In genomic region chr17:35164218-35164567, GRCm38 (mm10) we compare ENCODE assay signal across 7 mouse cellular contexts. TPM values are rescaled to one million over a fixed set of nuclear protein-coding genes. Genes with fewer than 3 reads are reported as not detected.
DNase-seq lines count a peak whose midpoint lies in the region; ATAC-seq and TF ChIP-seq lines count a peak whose summit lies in the region.

No protein-coding gene starts in this region.

- H3K27me3 ChIP-seq in testis, adult 2 months (ENCODE audit: control insufficient read depth, insufficient read depth, low read length): no peaks in the 10 kb centered on the region
- no peaks in the 10 kb centered on the region for H3K27me3 ChIP-seq in forebrain, embryonic 13.5 days
- no peaks in the 10 kb centered on the region for H3K27me3 ChIP-seq in liver, embryonic 11.5 days (replicated peaks; ENCODE audit: control insufficient read depth, insufficient read depth, low read length)
- no peaks in the 10 kb centered on the region for H3K27me3 ChIP-seq in stomach, postnatal 0 days (ENCODE audit: control insufficient read depth, insufficient read depth, low read length)

- peak overlapping the region; percentile 99 for H3K27ac ChIP-seq in testis, adult 2 months (ENCODE audit: control insufficient read depth, insufficient read depth, low read depth, low read length)
- H3K27ac ChIP-seq in forebrain, embryonic 13.5 days: peak overlapping the region; percentile 97
- peak overlapping the region; percentile 81 for H3K27ac ChIP-seq in liver, embryonic 11.5 days (ENCODE audit: low read depth, low read length)
- peak overlapping the region; percentile 98 for H3K27ac ChIP-seq in stomach, postnatal 0 days (replicated peaks)

- H3K4me3 ChIP-seq in testis, adult 2 months (ENCODE audit: control insufficient read depth, low read depth, low read length): peak overlapping the region; percentile 94
- peak overlapping the region; percentile 100 for H3K4me3 ChIP-seq in forebrain, embryonic 13.5 days
- H3K4me3 ChIP-seq in liver, embryonic 11.5 days (ENCODE audit: low read depth, low read length): peak overlapping the region; percentile 99
- H3K4me3 ChIP-seq in stomach, postnatal 0 days (ENCODE audit: low read depth, low read length): peak overlapping the region; percentile 100

- H3K4me1 ChIP-seq in testis, adult 2 months (ENCODE audit: control insufficient read depth, insufficient read depth, low read length): peaks cover 4% of the 10 kb centered on the region
- H3K4me1 ChIP-seq in forebrain, embryonic 13.5 days: peaks cover 36% of the 10 kb centered on the region
- H3K4me1 ChIP-seq in liver, embryonic 11.5 days (replicated peaks; ENCODE audit: control insufficient read depth, insufficient read depth, low read length): peaks cover 18% of the 10 kb centered on the region
- H3K4me1 ChIP-seq in stomach, postnatal 0 days (replicated peaks; ENCODE audit: control insufficient read depth, insufficient read depth): peaks cover 5% of the 10 kb centered on the region

- 0% methylated on average over 27 of the region's 28 CpGs for WGBS in forebrain, embryonic 13.5 days
- WGBS in liver, embryonic 11.5 days: 0% methylated on average over 24 of the region's 28 CpGs
- WGBS in stomach, postnatal 0 days: 0% methylated on average over 13 of the region's 28 CpGs

- TF ChIP-seq POLR2A in testis, adult 2 months (IDR thresholded peaks at IDR 0.05; ENCODE audit: control insufficient read depth, low read depth, low read length): peak; percentile 6; the same call in 1 of the 2 replicates

- TF ChIP-seq CTCF in testis, adult 2 months (IDR thresholded peaks at IDR 0.05; ENCODE audit: control insufficient read depth, insufficient read depth, insufficient replicate concordance, low read depth, low read length): no peak
- no peak for TF ChIP-seq CTCF in stomach, postnatal 0 days (IDR thresholded peaks at IDR 0.05; ENCODE audit: low read depth)

- no peaks in the 10 kb centered on the region for H3K9me3 ChIP-seq in forebrain, embryonic 13.5 days (replicated peaks)
- H3K9me3 ChIP-seq in liver, embryonic 11.5 days (ENCODE audit: control insufficient read depth, low read length): no peaks in the 10 kb centered on the region
- no peaks in the 10 kb centered on the region for H3K9me3 ChIP-seq in stomach, postnatal 0 days (ENCODE audit: control insufficient read depth, low read length)

- peak overlapping the region; percentile 100 for H3K9ac ChIP-seq in forebrain, embryonic 13.5 days
- peak overlapping the region; percentile 99 for H3K9ac ChIP-seq in liver, embryonic 11.5 days (ENCODE audit: low read depth, low read length)
- peak overlapping the region; percentile 99 for H3K9ac ChIP-seq in stomach, postnatal 0 days (ENCODE audit: low read length)

- intact Hi-C loops in left cerebral cortex, postnatal 36 days (cut with DNase I): loop anchor here (1.0 to 2.0 kb wide), 2 partner anchors 29 to 73 kb away; partner anchors contain the start of gene Bag6

- H3K4me2 ChIP-seq in forebrain, embryonic 13.5 days: peak overlapping the region; percentile 99
- peak overlapping the region; percentile 97 for H3K4me2 ChIP-seq in liver, embryonic 11.5 days
- H3K4me2 ChIP-seq in stomach, postnatal 0 days (replicated peaks; ENCODE audit: low read depth): peak overlapping the region; percentile 78

- TF ChIP-seq EP300 in stomach, postnatal 0 days (optimal IDR thresholded peaks at IDR 0.05): no peak

- no peak for ATAC-seq in forebrain, embryonic 13.5 days
- ATAC-seq in liver, embryonic 11.5 days (replicated peaks; ENCODE audit: low FRiP score): no peak
- no peak; the same call in 1 of the 2 replicates for ATAC-seq in stomach, postnatal 0 days (ENCODE audit: low FRiP score, low TSS enrichment)

- H3K36me3 ChIP-seq in testis, adult 2 months (ENCODE audit: control insufficient read depth, insufficient read depth, low read length): peaks cover 5% of the 10 kb centered on the region
- H3K36me3 ChIP-seq in forebrain, embryonic 13.5 days (ENCODE audit: poor library complexity, severe bottlenecking): peaks cover 35% of the 10 kb centered on the region
- peaks cover 35% of the 10 kb centered on the region for H3K36me3 ChIP-seq in liver, embryonic 11.5 days (ENCODE audit: control insufficient read depth, insufficient read depth, low read length)
- H3K36me3 ChIP-seq in stomach, postnatal 0 days (ENCODE audit: control insufficient read depth, insufficient read depth, low read length): peaks cover 27% of the 10 kb centered on the region

- no peak for DNase-seq in testis, postnatal 14 days (ENCODE audit: low spot score)
- no peak for DNase-seq in liver, embryonic 11.5 days (ENCODE audit: low spot score)
- no peak for DNase-seq in stomach, postnatal 0 days (ENCODE audit: low spot score)
- no peak for DNase-seq in left cerebral cortex, postnatal 36 days (ENCODE audit: low spot score in 2 of 2)
- no peak for DNase-seq in frontal cortex, postnatal 25 days (ENCODE audit: low spot score in 2 of 2)

RNA-seq across cellular contexts. Expression of gene Prrc2a, which starts 0.5 kb away (rescaled TPM):
- polyA plus RNA-seq in testis, adult 2 months (2012; rRNA removed): 515 and 563 TPM in 2 replicates
- 213 TPM in 2 replicates for polyA plus RNA-seq in forebrain, embryonic 13.5 days (2015; fragmentation: Nextera tagmentation; extraction: Ambion mirVana)
- 169 and 205 TPM in 2 replicates for polyA plus RNA-seq in liver, embryonic 11.5 days (2014; fragmentation: Nextera tagmentation; extraction: Ambion mirVana)
- polyA plus RNA-seq in stomach, postnatal 0 days (2015; fragmentation: Nextera tagmentation; extraction: Ambion mirVana): 45.4 and 49.3 TPM in 2 replicates
- total RNA-seq in left cerebral cortex, postnatal 36 days (2021): 100 to 1,000 TPM; 261 to 307 TPM

RNA-seq across cellular contexts. Expression of gene Aif1, which starts 11.7 kb away (rescaled TPM):
- polyA plus RNA-seq in testis, adult 2 months (2012; rRNA removed): 435 and 444 TPM in 2 replicates
- polyA plus RNA-seq in forebrain, embryonic 13.5 days (2015; fragmentation: Nextera tagmentation; extraction: Ambion mirVana): 5.6 and 6.0 TPM in 2 replicates
- 13.9 and 20.0 TPM in 2 replicates for polyA plus RNA-seq in liver, embryonic 11.5 days (2014; fragmentation: Nextera tagmentation; extraction: Ambion mirVana)
- 24.3 and 25.2 TPM in 2 replicates for polyA plus RNA-seq in stomach, postnatal 0 days (2015; fragmentation: Nextera tagmentation; extraction: Ambion mirVana)
- total RNA-seq in left cerebral cortex, postnatal 36 days (2021): 10 to 100 TPM in 1 of 2 experiments, 1 to 10 TPM in 1; 9.1 to 13.0 TPM

RNA-seq across cellular contexts. Expression of gene Lst1, which starts 24.0 kb away (rescaled TPM):
- 0.65 and 1.3 TPM in 2 replicates for polyA plus RNA-seq in testis, adult 2 months (2012; rRNA removed)
- polyA plus RNA-seq in forebrain, embryonic 13.5 days (2015; fragmentation: Nextera tagmentation; extraction: Ambion mirVana): 3.5 and 4.2 TPM in 2 replicates
- 24.1 and 28.1 TPM in 2 replicates for polyA plus RNA-seq in liver, embryonic 11.5 days (2014; fragmentation: Nextera tagmentation; extraction: Ambion mirVana)
- polyA plus RNA-seq in stomach, postnatal 0 days (2015; fragmentation: Nextera tagmentation; extraction: Ambion mirVana): 17.5 and 19.3 TPM in 2 replicates
- total RNA-seq in left cerebral cortex, postnatal 36 days (2021): 1 to 10 TPM; 8.6 to 9.9 TPM

RNA-seq across cellular contexts. Expression of gene Bag6, which starts 29.2 kb away (rescaled TPM):
- 709 and 791 TPM in 2 replicates for polyA plus RNA-seq in testis, adult 2 months (2012; rRNA removed)
- 82.5 and 82.6 TPM in 2 replicates for polyA plus RNA-seq in forebrain, embryonic 13.5 days (2015; fragmentation: Nextera tagmentation; extraction: Ambion mirVana)
- 61.4 and 73.6 TPM in 2 replicates for polyA plus RNA-seq in liver, embryonic 11.5 days (2014; fragmentation: Nextera tagmentation; extraction: Ambion mirVana)
- 28.1 and 30.6 TPM in 2 replicates for polyA plus RNA-seq in stomach, postnatal 0 days (2015; fragmentation: Nextera tagmentation; extraction: Ambion mirVana)
- total RNA-seq in left cerebral cortex, postnatal 36 days (2021): 100 to 1,000 TPM; 302 to 324 TPM

RNA-seq across cellular contexts. Expression of gene Ltb, which starts 30.0 kb away (rescaled TPM):
- 0.86 and 0.87 TPM in 2 replicates for polyA plus RNA-seq in testis, adult 2 months (2012; rRNA removed)
- polyA plus RNA-seq in forebrain, embryonic 13.5 days (2015; fragmentation: Nextera tagmentation; extraction: Ambion mirVana): 0.20 TPM in 1 of 2 replicates, not detected in the other
- polyA plus RNA-seq in liver, embryonic 11.5 days (2014; fragmentation: Nextera tagmentation; extraction: Ambion mirVana): 0.70 and 0.78 TPM in 2 replicates
- 0.63 and 0.78 TPM in 2 replicates for polyA plus RNA-seq in stomach, postnatal 0 days (2015; fragmentation: Nextera tagmentation; extraction: Ambion mirVana)
- 1 to 10 TPM; 1.1 to 1.3 TPM for total RNA-seq in left cerebral cortex, postnatal 36 days (2021)

Comparison
In these comparisons a context has a peak if more than half of its experiments do, and no peak if none do; other contexts are left out.
1. RNA of gene Aif1, which starts 11.7 kb away (polyA plus RNA-seq): 435 to 444 TPM in testis, adult 2 months; 24.3 to 25.2 TPM in stomach, postnatal 0 days, 13.9 to 20.0 TPM in liver, embryonic 11.5 days and 5.6 to 6.0 TPM in forebrain, embryonic 13.5 days; every median in the first group is over 10 times any median in the second.
2. Peak in every context shown above with its lines, with median percentiles within 50 percentile points of each other: H3K27ac ChIP-seq, H3K4me3 ChIP-seq, H3K4me2 ChIP-seq and H3K9ac ChIP-seq.